In genomic region chr13:40263087-40263807, GRCm38 (mm10) we compare ENCODE assay signal across 12 mouse cellular contexts.
DNase-seq lines count a peak whose midpoint lies in the region; ATAC-seq and TF ChIP-seq lines count a peak whose summit lies in the region.
"Had no signal": no experiment of that assay in that cellular context is flagged by ENCODE, and none has a peak within 500 bp of the region (broad histone marks: within the 10 kb centered on the region; RNA-seq: fewer than 3 reads in every experiment).

No protein-coding gene starts in this region.

- H3K4me1 ChIP-seq in intestine, embryonic 16.5 days (ENCODE audit: control insufficient read depth, insufficient read depth, low read length): no peaks in the 10 kb centered on the region
- H3K4me1 ChIP-seq in lung, adult 2 months (ENCODE audit: control insufficient read depth, insufficient read depth, low read length): no peaks in the 10 kb centered on the region
- H3K4me1 ChIP-seq: embryonic facial prominence, embryonic 15.5 days; heart, embryonic 12.5 days; intestine, embryonic 15.5 days had no signal

- no peak overlapping the region for H3K4me2 ChIP-seq in intestine, embryonic 16.5 days (ENCODE audit: low read depth, low read length)
- H3K4me2 ChIP-seq: embryonic facial prominence, embryonic 15.5 days; heart, embryonic 12.5 days; intestine, embryonic 15.5 days had no signal

- no peak for ATAC-seq in intestine, embryonic 16.5 days
- ATAC-seq: intestine, embryonic 15.5 days had no signal

- no peaks in the 10 kb centered on the region for H3K27me3 ChIP-seq in intestine, embryonic 16.5 days (replicated peaks; ENCODE audit: control insufficient read depth, insufficient read depth, low read length)
- H3K27me3 ChIP-seq: embryonic facial prominence, embryonic 15.5 days; heart, embryonic 12.5 days; intestine, embryonic 15.5 days had no signal

- no peak overlapping the region for H3K27ac ChIP-seq in intestine, embryonic 16.5 days (ENCODE audit: low read length)
- H3K27ac ChIP-seq: embryonic facial prominence, embryonic 15.5 days; intestine, embryonic 15.5 days had no signal

- no peak overlapping the region for H3K4me3 ChIP-seq in intestine, embryonic 16.5 days (ENCODE audit: low read length)
- H3K4me3 ChIP-seq in lung, adult 2 months (replicated peaks; ENCODE audit: extremely low read depth, low read depth, low read length): no peak overlapping the region
- H3K4me3 ChIP-seq: embryonic facial prominence, embryonic 15.5 days; heart, embryonic 12.5 days; intestine, embryonic 15.5 days had no signal

- no peak for TF ChIP-seq CTCF in lung, adult 2 months (IDR thresholded peaks at IDR 0.05; ENCODE audit: insufficient read depth, low read length)

- TF ChIP-seq POLR2A in lung, adult 2 months (IDR thresholded peaks at IDR 0.05; ENCODE audit: borderline replicate concordance, extremely low read depth, low read depth, low read length): no peak

- H3K9me3 ChIP-seq in intestine, embryonic 16.5 days (ENCODE audit: control insufficient read depth, low read length): no peaks in the 10 kb centered on the region
- H3K9me3 ChIP-seq: embryonic facial prominence, embryonic 15.5 days; heart, embryonic 12.5 days; intestine, embryonic 15.5 days had no signal

- H3K36me3 ChIP-seq in intestine, embryonic 16.5 days (ENCODE audit: control insufficient read depth, insufficient read depth, low read length): no peaks in the 10 kb centered on the region
- H3K36me3 ChIP-seq: embryonic facial prominence, embryonic 15.5 days; heart, embryonic 12.5 days; intestine, embryonic 15.5 days had no signal

- WGBS in intestine, embryonic 16.5 days: 69% methylated on average over 16 of the region's 16 CpGs
- 60% methylated on average over 16 of the region's 16 CpGs for WGBS in lung, adult 2 months

- no peak overlapping the region for H3K9ac ChIP-seq in intestine, embryonic 16.5 days (ENCODE audit: low read depth, low read length)
- H3K9ac ChIP-seq: embryonic facial prominence, embryonic 15.5 days; heart, embryonic 12.5 days; intestine, embryonic 15.5 days had no signal

- peak; percentile 45 for DNase-seq in embryo, embryonic 10 days (ENCODE audit: low spot score)
- no peak for DNase-seq in embryo, embryonic 9.5 days (ENCODE audit: extremely low spot score)
- peak; percentile 4 for DNase-seq in ES-CJ7 (ENCODE audit: low read depth, low spot score)
- DNase-seq in cerebellum, postnatal 14 days: peak; percentile 22 to 27
- DNase-seq in kidney, postnatal 14 days: peak; percentile 9
- DNase-seq in lung, adult 2 months: no peak
- DNase-seq in lung, postnatal 25 days (ENCODE audit: low spot score): no peak
- DNase-seq: thymus, postnatal 4 days had no signal

Comparison
In these comparisons a context has a peak if more than half of its experiments do, and no peak if none do; other contexts are left out.
1. DNase-seq: peak in embryo, embryonic 10 days (single experiment), ES-CJ7 (single experiment), cerebellum, postnatal 14 days (2 of 2) and kidney, postnatal 14 days (single experiment); none in embryo, embryonic 9.5 days (single experiment), lung, adult 2 months (single experiment) and lung, postnatal 25 days (single experiment).